Mouse (Mus musculus): ENCODE data around the gene Med12l. TPM values are rescaled to one million over a fixed set of nuclear protein-coding genes. Genes with fewer than 3 reads are reported as not detected.

The Med12l gene
- polyA plus RNA-seq, 1 experiment from 2014 or later = 1.6 TPM

DNA sequence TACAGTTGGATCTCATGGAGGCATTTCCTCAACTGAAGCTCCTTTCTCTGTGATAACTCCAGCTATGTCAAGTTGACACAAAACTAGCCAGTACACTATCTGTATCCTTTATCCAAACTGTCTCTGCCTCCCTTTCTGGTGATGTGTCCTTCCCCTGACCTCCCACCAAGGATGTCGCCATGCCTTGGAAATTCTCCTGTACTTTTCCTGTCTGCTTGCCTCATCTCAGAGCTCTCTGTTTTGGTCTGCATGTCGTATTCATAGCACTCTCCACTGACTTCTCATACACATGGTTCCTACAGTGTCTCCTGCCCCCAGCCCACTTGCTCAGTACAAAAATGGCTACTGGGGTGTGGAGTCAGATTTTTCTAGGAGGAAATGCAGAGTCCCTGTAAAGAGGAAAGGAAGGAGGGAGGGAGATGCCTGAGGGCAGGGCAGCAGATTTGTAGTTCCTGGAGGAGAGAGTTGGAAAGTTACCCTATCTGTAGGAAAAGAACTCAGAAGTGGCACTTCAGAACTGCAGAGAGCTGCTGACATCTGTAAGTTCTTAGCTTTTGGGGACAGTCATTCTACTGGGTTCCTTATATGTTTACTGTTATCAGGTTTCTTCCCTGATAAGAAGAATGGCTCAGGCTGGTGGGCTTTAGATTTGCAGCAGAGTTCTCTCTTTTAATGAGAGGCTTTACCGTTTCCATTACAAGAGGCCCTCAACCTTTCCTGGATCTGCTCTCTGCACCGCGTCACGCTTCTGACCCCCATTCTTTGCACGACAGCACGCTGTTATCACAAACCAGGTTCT lies 136.1 kb downstream of the Med12l start:
- Histone ChIP-seq H3K27me3 (ENCODE audit: control insufficient read depth, insufficient read depth, low read length) (no peaks in the 10 kb centered on the region), H3K4me1 (ENCODE audit: control insufficient read depth, insufficient read depth, low read length) (no peaks in the 10 kb centered on the region), H3K9me3 (ENCODE audit: control insufficient read depth, low read length) (no peaks in the 10 kb centered on the region), H3K27ac (replicated peaks; ENCODE audit: low read depth, low read length) (no peak overlapping the region), H3K36me3 (ENCODE audit: control insufficient read depth, insufficient read depth, low read length) (no peaks in the 10 kb centered on the region), H3K9ac (ENCODE audit: low read length) (no peak overlapping the region), H3K4me2 (ENCODE audit: low read depth, severe bottlenecking) (no peak overlapping the region), H3K4me3 (ENCODE audit: low read depth, low read length) (no peak overlapping the region)
- no peak for DNase-seq (ENCODE audit: low spot score)
- 71% methylated on average over 8 of the region's 8 CpGs for WGBS
- no peak for ATAC-seq (ENCODE audit: insufficient number of reproducible peaks, low FRiP score, low TSS enrichment, low read depth)

DNA sequence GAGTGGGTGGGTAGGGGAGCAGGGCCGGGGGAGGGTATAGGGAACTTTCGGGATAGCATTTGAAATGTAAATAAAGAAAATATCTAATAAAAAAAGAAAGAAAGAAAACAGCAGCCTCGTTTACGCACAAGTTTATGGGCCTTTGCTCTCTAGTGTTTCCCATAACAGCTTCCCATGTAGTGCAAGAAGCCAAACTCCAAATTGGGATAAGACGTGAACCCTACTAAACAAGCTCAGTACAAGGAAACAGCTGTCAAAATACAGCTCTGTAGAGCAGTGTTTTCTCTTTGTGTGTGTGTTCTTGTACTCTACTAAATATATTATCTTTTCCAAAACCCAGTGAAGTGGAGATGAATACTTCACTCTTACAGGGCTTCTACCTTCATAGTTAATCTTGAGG lies 139.6 kb downstream of the Med12l start:
- ATAC-seq (ENCODE audit: insufficient number of reproducible peaks, low FRiP score, low TSS enrichment, low read depth) = no peak
- no peaks in the 10 kb centered on the region for H3K36me3 ChIP-seq (ENCODE audit: control insufficient read depth, insufficient read depth, low read length)
- no peaks in the 10 kb centered on the region for H3K4me1 ChIP-seq (ENCODE audit: control insufficient read depth, insufficient read depth, low read length)
- H3K4me3 ChIP-seq (ENCODE audit: low read depth, low read length) = no peak overlapping the region
- no peak overlapping the region for H3K9ac ChIP-seq (ENCODE audit: low read length)
- H3K27me3 ChIP-seq (ENCODE audit: control insufficient read depth, insufficient read depth, low read length) = no peaks in the 10 kb centered on the region
- H3K4me2 ChIP-seq (ENCODE audit: low read depth, severe bottlenecking) = no peak overlapping the region
- H3K27ac ChIP-seq (replicated peaks; ENCODE audit: low read depth, low read length) = no peak overlapping the region
- H3K9me3 ChIP-seq (ENCODE audit: control insufficient read depth, low read length) = no peaks in the 10 kb centered on the region
- no peak for DNase-seq (ENCODE audit: low spot score)
- 48% methylated on average over 5 of the region's 5 CpGs for WGBS

DNA sequence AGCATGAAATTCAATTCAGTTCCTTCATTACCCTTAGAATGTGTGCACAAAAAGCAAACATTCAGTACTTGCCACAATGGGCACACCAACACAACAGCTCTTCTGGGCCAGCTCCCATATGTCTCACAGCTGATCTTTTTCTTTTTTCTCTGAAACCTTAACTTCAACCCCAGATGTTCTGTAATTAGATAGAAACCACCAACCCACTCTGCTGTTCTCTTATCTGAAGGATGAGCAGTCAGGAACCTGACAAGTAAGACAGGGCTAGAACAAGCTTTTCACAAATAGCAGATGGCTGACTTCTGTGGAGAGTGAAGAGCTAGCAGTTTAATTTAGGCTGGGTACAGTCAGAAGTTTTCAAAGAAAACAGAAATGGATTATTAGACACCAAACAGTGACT lies 144.0 kb downstream of the Med12l start:
- H3K4me3 ChIP-seq (ENCODE audit: low read depth, low read length) = no peak overlapping the region
- H3K9ac ChIP-seq (ENCODE audit: low read length) = no peak overlapping the region
- ATAC-seq (ENCODE audit: insufficient number of reproducible peaks, low FRiP score, low TSS enrichment, low read depth) (no peak), DNase-seq (ENCODE audit: low spot score) (no peak)
- H3K27me3 ChIP-seq (ENCODE audit: control insufficient read depth, insufficient read depth, low read length) = no peaks in the 10 kb centered on the region
- H3K9me3 ChIP-seq (ENCODE audit: control insufficient read depth, low read length) = no peaks in the 10 kb centered on the region
- no peaks in the 10 kb centered on the region for H3K36me3 ChIP-seq (ENCODE audit: control insufficient read depth, insufficient read depth, low read length)
- H3K4me2 ChIP-seq (ENCODE audit: low read depth, severe bottlenecking) = no peak overlapping the region
- H3K27ac ChIP-seq (replicated peaks; ENCODE audit: low read depth, low read length) = no peak overlapping the region
- H3K4me1 ChIP-seq (ENCODE audit: control insufficient read depth, insufficient read depth, low read length) = no peaks in the 10 kb centered on the region

DNA sequence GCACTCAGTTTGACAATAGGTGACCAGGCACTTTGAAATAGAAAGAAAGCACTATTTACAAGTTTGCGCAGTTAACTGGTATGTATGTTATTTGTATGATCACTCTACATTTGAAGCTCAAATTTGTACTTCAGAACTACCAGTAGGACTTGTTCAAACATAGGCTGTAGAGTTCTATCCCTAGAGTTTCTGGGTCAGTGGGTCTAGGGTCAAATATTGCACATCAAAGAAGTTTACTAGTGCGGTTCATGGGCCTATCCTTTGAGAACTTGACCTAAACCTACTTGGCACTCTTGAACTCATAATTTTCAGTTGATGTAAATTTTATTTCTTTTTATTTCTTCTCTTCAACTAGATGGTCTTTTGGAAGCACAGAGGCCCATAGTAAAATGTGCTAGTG lies 145.0 kb downstream of the Med12l start:
- ATAC-seq (ENCODE audit: insufficient number of reproducible peaks, low FRiP score, low TSS enrichment, low read depth) = no peak
- H3K4me1 ChIP-seq (ENCODE audit: control insufficient read depth, insufficient read depth, low read length) = no peaks in the 10 kb centered on the region
- H3K4me3 ChIP-seq (ENCODE audit: low read depth, low read length) = no peak overlapping the region
- 95% methylated on average over 2 of the region's 2 CpGs for WGBS
- H3K9ac ChIP-seq (ENCODE audit: low read length) = no peak overlapping the region
- H3K9me3 ChIP-seq (ENCODE audit: control insufficient read depth, low read length) = no peaks in the 10 kb centered on the region
- H3K36me3 ChIP-seq (ENCODE audit: control insufficient read depth, insufficient read depth, low read length) = no peaks in the 10 kb centered on the region
- no peak overlapping the region for H3K27ac ChIP-seq (replicated peaks; ENCODE audit: low read depth, low read length)
- no peak for DNase-seq (ENCODE audit: low spot score)
- H3K27me3 ChIP-seq (ENCODE audit: control insufficient read depth, insufficient read depth, low read length) = no peaks in the 10 kb centered on the region
- no peak overlapping the region for H3K4me2 ChIP-seq (ENCODE audit: low read depth, severe bottlenecking)

DNA sequence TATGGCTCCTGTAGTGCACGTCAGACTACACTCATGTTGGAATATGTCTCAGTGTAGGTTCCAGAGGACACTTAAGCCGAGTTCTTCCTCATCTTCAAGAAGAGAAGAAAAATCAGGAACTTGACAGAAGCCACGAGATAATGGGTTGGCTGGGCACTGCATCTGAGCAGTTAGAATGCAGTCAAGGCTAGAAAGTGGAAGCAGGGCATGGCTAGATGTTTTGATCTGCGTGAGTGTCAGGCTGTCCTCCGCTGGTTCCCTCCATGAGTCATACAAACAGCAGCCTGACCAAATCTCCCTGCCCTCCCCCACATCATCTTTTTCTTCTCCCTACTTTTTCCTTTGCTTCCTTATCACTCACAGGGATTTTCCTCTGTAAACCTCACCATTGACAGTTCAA lies 147.8 kb downstream of the Med12l start, which contains the start of gene P2ry14:
Gene P2ry14 (minus strand): TSS at position 195 of the 400 bp plus-strand sequence.
- Histone ChIP-seq H3K4me2 (ENCODE audit: low read depth, severe bottlenecking) (no peak within 1 kb of the TSS), H3K27me3 (ENCODE audit: control insufficient read depth, insufficient read depth, low read length) (no peaks in the 10 kb centered on the region), H3K27ac (replicated peaks; ENCODE audit: low read depth, low read length) (no peak within 1 kb of the TSS), H3K4me1 (ENCODE audit: control insufficient read depth, insufficient read depth, low read length) (no peaks in the 10 kb centered on the region), H3K9me3 (ENCODE audit: control insufficient read depth, low read length) (no peaks in the 10 kb centered on the region), H3K36me3 (ENCODE audit: control insufficient read depth, insufficient read depth, low read length) (no peaks in the 10 kb centered on the region), H3K9ac (ENCODE audit: low read length) (no peak within 1 kb of the TSS), H3K4me3 (ENCODE audit: low read depth, low read length) (no peak within 1 kb of the TSS)
- DNase-seq (ENCODE audit: low spot score) (no peak), ATAC-seq (ENCODE audit: insufficient number of reproducible peaks, low FRiP score, low TSS enrichment, low read depth) (no peak)
- 84% methylated on average over 5 of the region's 5 CpGs for WGBS

DNA sequence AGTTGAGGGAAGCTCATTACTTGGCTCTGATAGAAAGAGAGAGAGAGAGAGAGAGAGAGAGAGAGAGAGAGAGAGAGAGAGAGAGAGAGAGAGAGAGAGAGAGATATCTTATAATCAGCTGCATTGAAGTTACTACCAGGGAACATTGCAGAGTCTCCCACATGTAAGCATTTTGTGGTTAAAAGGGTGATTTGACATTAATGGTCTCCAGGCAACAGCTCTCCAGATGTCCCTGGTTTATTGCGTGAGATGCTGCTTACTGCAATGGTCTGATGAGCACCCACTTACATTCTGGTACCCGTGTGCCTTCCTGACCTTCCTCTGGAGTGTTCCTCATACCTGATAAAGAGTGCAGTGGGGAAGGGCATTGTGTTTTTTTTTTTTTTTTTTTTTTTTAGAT lies 149.3 kb downstream of the Med12l start:
- Histone ChIP-seq H3K27ac (replicated peaks; ENCODE audit: low read depth, low read length) (no peak overlapping the region), H3K36me3 (ENCODE audit: control insufficient read depth, insufficient read depth, low read length) (no peaks in the 10 kb centered on the region), H3K9me3 (ENCODE audit: control insufficient read depth, low read length) (no peaks in the 10 kb centered on the region), H3K27me3 (ENCODE audit: control insufficient read depth, insufficient read depth, low read length) (no peaks in the 10 kb centered on the region), H3K4me3 (ENCODE audit: low read depth, low read length) (no peak overlapping the region), H3K4me1 (ENCODE audit: control insufficient read depth, insufficient read depth, low read length) (no peaks in the 10 kb centered on the region), H3K4me2 (ENCODE audit: low read depth, severe bottlenecking) (no peak overlapping the region), H3K9ac (ENCODE audit: low read length) (no peak overlapping the region)
- WGBS = 65% methylated on average over 2 of the region's 2 CpGs
- ATAC-seq (ENCODE audit: insufficient number of reproducible peaks, low FRiP score, low TSS enrichment, low read depth) (no peak), DNase-seq (ENCODE audit: low spot score) (no peak)

DNA sequence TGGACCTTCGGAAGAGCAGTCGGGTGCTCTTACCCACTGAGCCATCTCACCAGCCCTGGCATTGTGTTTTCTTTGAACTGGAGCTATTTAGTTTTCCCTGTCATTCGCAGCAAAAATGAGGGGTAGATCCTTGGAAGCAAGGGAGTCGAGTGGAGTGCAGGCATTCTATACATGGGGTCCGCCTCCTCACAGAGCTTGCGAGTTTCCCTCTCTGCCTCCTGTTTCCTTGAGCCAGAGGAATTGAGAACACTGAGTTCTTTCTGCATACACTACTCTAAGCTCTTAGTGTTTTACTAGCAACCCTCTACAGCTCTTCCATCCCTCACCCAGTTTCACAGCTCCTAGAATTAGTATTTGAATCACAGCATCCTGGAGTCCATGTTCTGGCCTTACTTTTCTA lies 149.8 kb downstream of the Med12l start:
- DNase-seq (ENCODE audit: low spot score) (no peak), ATAC-seq (ENCODE audit: insufficient number of reproducible peaks, low FRiP score, low TSS enrichment, low read depth) (no peak)
- no peak overlapping the region for H3K27ac ChIP-seq (replicated peaks; ENCODE audit: low read depth, low read length)
- no peaks in the 10 kb centered on the region for H3K36me3 ChIP-seq (ENCODE audit: control insufficient read depth, insufficient read depth, low read length)
- H3K4me3 ChIP-seq (ENCODE audit: low read depth, low read length) = no peak overlapping the region
- no peak overlapping the region for H3K9ac ChIP-seq (ENCODE audit: low read length)
- H3K4me2 ChIP-seq (ENCODE audit: low read depth, severe bottlenecking) = no peak overlapping the region
- H3K27me3 ChIP-seq (ENCODE audit: control insufficient read depth, insufficient read depth, low read length) = no peaks in the 10 kb centered on the region
- H3K4me1 ChIP-seq (ENCODE audit: control insufficient read depth, insufficient read depth, low read length) = no peaks in the 10 kb centered on the region
- 93% methylated on average over 6 of the region's 6 CpGs for WGBS
- no peaks in the 10 kb centered on the region for H3K9me3 ChIP-seq (ENCODE audit: control insufficient read depth, low read length)

DNA sequence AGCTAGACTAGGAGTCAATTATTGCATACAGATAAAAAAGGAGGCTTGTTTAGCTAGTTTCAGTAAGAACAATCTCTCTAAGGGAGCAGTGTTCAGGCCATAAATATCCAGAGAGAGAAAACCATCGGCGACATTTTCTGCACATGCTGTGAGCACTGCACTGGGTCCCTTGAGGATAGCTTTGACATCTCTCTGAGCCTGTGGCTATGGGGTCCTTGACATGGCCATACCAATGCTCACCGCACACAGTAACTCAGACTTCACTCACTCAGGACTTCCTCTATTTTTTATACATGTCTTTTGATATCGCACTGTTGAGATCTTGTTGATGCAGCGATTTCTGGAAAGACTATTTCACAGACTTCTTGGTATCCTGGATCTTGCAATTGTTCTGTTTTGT lies 151.4 kb downstream of the Med12l start:
- 95% methylated on average over 5 of the region's 5 CpGs for WGBS

DNA sequence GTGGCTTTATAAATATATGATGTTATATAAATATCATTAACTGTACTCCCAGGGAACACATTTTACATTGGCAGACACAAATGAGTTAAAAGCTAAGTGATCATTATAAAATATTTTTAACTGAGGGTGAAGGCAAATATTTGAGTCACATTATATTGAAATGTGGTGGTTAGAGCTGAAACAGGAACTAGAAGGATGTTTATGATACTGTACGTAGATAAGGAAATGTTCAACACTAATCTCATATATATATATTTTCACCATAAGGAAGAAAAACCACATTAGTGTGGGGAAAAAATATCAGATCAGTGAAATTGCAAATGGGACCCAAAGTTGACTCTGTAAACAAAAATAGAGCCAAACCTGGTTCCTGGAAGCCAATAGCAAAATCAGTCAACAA lies 154.8 kb downstream of the Med12l start:
- 93% methylated on average over 1 of the region's 1 CpGs for WGBS
- H3K36me3 ChIP-seq (ENCODE audit: control insufficient read depth, insufficient read depth, low read length) = no peaks in the 10 kb centered on the region
- no peak overlapping the region for H3K4me2 ChIP-seq (ENCODE audit: low read depth, severe bottlenecking)
- ATAC-seq (ENCODE audit: insufficient number of reproducible peaks, low FRiP score, low TSS enrichment, low read depth) = no peak
- H3K27me3 ChIP-seq (ENCODE audit: control insufficient read depth, insufficient read depth, low read length) = no peaks in the 10 kb centered on the region
- no peak overlapping the region for H3K4me3 ChIP-seq (ENCODE audit: low read depth, low read length)
- no peaks in the 10 kb centered on the region for H3K9me3 ChIP-seq (ENCODE audit: control insufficient read depth, low read length)
- H3K9ac ChIP-seq (ENCODE audit: low read length) = no peak overlapping the region
- H3K4me1 ChIP-seq (ENCODE audit: control insufficient read depth, insufficient read depth, low read length) = no peaks in the 10 kb centered on the region
- DNase-seq (ENCODE audit: low spot score) = no peak
- H3K27ac ChIP-seq (replicated peaks; ENCODE audit: low read depth, low read length) = no peak overlapping the region

More for the DNA sequence above, 151.4 kb downstream of the Med12l start:
- Histone ChIP-seq H3K4me1 (ENCODE audit: control insufficient read depth, insufficient read depth, low read length) (no peaks in the 10 kb centered on the region), H3K9ac (ENCODE audit: low read length) (no peak overlapping the region), H3K27ac (replicated peaks; ENCODE audit: low read depth, low read length) (no peak overlapping the region), H3K4me3 (ENCODE audit: low read depth, low read length) (no peak overlapping the region), H3K9me3 (ENCODE audit: control insufficient read depth, low read length) (no peaks in the 10 kb centered on the region), H3K27me3 (ENCODE audit: control insufficient read depth, insufficient read depth, low read length) (no peaks in the 10 kb centered on the region), H3K36me3 (ENCODE audit: control insufficient read depth, insufficient read depth, low read length) (no peaks in the 10 kb centered on the region), H3K4me2 (ENCODE audit: low read depth, severe bottlenecking) (no peak overlapping the region)
- no peak for DNase-seq (ENCODE audit: low spot score)
- ATAC-seq (ENCODE audit: insufficient number of reproducible peaks, low FRiP score, low TSS enrichment, low read depth) = no peak

All from limb, embryonic 11.5 days (tissue).